Mouse (Mus musculus) left cerebral cortex, adult 9 months (tissue): ENCODE data around the gene Best1.
A peak's percentile ranks its signal among the peaks of the same experiment; 100 is the strongest.

Experiments
- DNase-seq, 2 experiments: peaks; one replicate each; pipeline ENCODE4 v3.0.0; 2022; ENCODE audit warnings: low spot score in 2 of 2

Best1 gene

GRCm38 (mm10) chr19:10001206-10001969 lies at the start of gene Best1, which contains the start of gene Rab3il1:
Gene Best1, minus strand, starts transcription at chr19:10001633.
Gene Rab3il1, plus strand, starts transcription at chr19:10001669.
- no peak for DNase-seq

- DNase-seq, result no peak
These were observed 49.0 kb upstream of the Best1 start for GRCm38 (mm10) chr19:10050438-10050837.

GRCm38 (mm10) chr19:10049533-10049932 lies 48.1 kb upstream of the Best1 start:
- no peak for DNase-seq

DNA sequence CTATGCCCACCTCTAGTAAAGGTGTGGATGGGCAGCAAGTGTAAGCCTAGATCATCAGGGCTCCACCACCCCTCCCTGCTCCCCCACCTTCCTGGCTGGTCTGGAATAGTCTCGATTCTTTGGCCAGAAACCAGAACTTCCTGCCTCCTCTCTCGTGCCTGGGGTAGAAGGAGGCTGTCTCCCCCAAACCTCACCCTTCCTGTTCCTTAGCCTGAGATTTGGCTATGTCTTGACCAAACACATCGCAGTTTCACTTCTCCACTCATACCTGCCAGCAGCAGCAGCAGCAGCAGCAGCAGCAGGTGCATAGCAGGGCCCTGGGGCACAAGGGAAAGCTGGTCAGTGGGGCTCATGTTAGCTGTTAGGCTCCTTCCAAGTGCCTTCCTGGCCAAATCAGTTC lies 45.5 kb upstream of the Best1 start:
- no peak for DNase-seq

- DNase-seq, result no peak
These were observed 44.9 kb upstream of the Best1 start for GRCm38 (mm10) chr19:10046346-10046745.

DNA sequence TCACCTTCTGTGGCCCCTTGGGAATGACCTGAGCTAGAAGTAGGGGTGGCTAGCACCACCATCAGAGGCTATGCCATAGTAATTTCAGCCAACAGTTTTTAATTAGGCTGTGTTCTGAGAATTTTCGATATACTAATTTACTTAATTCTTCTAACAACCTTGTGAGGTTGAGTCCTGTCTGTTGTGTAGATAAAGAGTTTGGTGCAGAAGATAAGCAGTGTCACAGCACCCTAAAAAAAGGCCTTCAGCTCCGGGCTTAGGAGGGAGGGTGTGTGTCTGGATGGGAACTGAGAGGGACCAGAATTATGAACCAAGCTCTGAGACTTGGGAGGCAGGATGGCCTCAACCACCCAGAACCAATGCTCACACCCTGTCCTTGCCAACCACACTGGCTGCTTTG lies 44.3 kb upstream of the Best1 start:
- no peak for DNase-seq

DNA sequence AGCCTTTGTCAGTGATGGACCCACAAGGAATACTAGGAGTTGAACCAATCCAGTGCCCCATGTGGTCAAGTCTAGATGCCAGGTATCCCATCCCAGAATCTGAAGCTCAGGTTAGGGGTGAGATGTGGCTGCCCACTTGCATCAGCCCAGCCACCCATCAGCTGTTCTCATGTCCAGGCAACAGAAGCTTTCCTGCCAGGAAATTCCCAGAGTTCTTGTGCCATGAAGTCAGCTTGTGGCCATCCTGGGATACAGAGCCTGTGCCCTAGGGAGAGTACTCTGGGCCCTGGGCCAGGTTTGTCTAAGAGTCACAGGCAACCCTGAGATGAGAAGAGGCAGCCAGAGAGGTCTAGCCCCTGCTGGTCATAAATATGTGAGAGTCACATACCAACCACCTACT lies 42.2 kb upstream of the Best1 start:
- DNase-seq, result no peak

DNA sequence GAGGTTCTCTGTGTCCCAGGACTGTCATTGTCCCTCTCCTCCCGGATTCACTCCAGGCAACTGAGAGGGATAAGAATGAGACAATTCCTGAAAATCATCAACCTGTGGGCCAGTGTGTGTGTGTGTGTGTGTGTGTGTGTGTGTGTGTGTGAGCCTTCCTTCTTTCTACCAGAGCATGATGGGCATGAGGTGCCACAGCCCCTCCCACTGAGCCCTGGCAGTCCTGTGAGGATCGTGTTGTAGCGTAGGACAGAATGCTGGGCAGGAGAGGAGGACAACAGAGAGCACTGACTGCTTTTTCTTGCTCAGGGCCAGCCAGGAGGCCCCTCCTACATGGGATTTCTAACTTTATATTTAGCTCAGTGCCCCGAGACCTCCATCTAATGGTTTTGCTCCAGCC lies 41.4 kb upstream of the Best1 start:
- DNase-seq, result no peak

- peak in 1 of 2 experiments; percentile 16 for DNase-seq
These were observed 40.8 kb upstream of the Best1 start for GRCm38 (mm10) chr19:10042232-10042631.

DNA sequence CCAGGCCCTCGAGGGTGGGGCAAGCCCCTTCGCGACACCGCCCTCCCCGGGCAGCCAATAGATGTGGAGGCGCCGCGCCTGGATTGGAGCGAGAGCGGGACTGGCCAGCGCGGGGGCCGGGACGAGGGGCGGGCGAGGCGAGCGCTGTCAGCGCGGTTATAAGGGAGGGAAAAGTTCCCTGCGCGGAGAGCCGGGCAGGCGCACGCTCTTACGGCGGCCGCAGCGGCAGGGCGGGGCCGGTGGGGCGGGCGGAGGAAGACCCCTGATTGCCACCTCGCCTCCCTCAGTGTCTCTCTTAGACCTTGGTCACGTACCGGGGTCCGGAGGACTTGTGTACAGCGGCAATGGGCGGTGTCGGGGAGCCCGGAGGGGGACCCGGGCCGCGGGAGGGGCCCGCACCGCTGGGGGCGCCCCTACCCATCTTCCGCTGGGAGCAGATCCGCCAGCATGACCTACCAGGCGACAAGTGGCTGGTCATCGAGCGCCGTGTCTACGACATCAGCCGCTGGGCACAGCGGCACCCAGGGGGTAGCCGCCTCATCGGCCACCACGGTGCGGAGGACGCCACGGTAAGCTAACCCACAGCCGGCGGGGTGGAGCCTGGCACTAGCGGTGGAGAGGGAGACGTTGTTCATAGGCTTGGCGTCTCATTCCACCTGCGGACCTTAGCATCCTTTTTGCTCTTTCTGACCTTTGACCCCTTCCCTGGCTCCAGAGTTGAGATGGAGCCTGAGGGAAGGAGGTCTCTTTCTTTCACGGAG lies 40.1 kb upstream of the Best1 start, which contains the start of gene Fads3:
TSS of gene Fads3 (plus strand) at position 182 of the 761 bp plus-strand sequence.
- peak in 1 of 2 experiments; percentile 78 for DNase-seq

GRCm38 (mm10) chr19:10040866-10041387 lies 39.5 kb upstream of the Best1 start:
- DNase-seq, result no peak

GRCm38 (mm10) chr19:10039615-10040014 lies 38.2 kb upstream of the Best1 start:
- DNase-seq, result no peak

DNA sequence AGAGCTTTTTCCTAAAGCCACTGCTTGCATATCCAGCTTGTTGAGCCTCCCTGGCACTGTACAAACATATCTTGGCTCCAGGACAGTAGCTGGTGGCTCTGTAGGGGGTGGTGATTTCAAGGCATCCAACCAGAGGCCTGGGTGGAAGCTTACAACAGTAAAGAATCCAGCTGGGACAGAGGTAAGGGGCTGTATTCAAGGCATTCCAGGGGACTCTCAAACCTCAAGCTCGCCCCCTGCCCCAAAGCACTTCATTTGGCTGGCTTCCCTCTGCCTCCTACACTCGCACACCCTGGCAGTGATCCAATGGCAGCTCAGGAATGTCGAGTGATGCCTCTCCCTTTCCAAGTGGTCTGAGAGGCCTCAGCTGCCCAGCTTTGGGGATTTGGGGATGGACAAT lies 37.5 kb upstream of the Best1 start:
- no peak for DNase-seq

DNA sequence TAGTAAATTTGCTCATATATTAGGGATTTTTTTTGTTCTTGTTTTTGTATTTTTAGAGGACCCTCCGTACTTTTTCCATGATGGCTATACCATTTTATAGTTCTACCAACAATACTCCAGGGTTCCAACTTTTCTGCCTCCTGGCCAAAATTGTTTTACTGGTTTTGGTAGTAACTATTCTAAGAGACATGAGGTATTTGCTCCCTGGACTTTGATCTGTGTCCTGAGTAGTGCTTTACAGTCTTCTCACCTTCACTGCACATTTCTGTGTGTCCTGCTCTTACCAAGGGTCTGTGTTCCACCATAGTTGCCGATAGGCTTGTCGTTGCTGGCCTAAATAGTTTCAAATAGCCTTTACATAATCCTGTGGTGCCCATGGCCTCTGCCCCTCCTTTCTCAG lies 36.9 kb upstream of the Best1 start:
- DNase-seq, result no peak

DNA sequence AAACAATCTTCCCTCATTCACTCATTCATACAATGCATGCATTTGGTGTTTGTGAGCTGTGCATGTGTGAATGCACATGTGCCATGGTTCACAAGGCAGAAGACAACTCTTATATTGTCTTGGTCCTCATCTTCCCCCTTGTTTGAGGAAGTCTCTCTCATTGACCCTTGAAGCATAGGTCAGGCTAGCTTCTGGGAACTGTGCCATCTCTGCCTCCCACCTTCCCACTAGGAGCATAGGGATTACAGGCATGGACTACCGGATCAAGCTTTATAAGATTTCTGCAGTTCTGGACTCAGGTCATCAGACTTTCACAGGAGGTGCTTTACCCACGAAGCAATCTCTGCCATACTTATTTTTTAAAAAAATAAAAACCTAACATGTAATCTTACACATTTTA lies 36.1 kb upstream of the Best1 start:
- no peak for DNase-seq

DNA sequence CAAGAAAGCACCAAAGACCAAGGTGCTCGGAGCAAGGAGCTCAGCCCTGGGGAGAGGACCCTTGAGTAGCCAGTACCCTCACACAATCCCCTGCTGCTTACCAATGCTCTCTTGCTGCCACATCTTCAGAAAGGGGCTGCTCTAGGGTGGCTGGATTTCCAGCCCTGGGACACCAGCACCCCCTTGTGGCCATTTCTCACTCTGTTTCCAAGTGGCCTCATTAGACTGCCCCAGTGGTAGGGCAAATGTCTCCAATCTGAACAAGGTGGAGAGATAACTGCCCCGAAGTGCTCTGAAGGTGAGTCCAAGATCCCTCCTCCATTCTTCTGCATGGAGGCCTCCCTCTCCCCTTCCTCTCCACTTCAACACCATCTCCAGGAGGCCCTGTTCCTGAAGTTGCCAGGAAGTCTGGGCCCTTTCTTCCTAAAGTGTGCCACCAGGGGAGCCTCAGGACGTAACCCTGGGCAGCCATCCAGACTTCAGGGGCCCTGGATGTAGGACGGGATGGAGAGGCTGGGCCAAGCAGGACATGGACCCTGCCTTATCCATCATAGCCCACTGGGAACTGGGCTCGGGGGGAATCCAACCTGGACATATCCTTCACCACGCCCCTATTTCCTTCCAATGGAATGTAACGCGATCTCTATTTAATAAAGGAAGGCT lies 33.5 kb upstream of the Best1 start:
- DNase-seq, result peak in 1 of 2 experiments; percentile 82

DNA sequence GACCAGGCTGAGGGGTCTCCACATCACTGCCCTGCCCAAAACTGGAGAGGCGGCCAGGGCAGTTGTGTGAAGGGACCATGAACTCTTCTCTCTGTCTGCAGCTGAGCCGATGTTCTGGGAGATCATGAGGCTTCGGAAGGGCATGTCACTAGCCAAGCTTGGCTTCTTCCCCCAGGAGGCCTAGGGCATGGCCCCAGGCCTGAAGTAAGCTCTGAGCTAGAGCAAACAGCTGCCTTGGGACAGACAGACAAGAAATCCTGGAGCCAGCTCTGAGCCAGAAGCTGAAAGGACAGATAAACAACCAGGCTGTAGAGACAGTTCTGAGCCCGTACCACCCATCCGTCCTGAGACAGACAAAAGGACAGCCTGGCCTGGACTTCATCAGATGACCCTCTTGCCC lies 32.9 kb upstream of the Best1 start:
- no peak for DNase-seq

DNA sequence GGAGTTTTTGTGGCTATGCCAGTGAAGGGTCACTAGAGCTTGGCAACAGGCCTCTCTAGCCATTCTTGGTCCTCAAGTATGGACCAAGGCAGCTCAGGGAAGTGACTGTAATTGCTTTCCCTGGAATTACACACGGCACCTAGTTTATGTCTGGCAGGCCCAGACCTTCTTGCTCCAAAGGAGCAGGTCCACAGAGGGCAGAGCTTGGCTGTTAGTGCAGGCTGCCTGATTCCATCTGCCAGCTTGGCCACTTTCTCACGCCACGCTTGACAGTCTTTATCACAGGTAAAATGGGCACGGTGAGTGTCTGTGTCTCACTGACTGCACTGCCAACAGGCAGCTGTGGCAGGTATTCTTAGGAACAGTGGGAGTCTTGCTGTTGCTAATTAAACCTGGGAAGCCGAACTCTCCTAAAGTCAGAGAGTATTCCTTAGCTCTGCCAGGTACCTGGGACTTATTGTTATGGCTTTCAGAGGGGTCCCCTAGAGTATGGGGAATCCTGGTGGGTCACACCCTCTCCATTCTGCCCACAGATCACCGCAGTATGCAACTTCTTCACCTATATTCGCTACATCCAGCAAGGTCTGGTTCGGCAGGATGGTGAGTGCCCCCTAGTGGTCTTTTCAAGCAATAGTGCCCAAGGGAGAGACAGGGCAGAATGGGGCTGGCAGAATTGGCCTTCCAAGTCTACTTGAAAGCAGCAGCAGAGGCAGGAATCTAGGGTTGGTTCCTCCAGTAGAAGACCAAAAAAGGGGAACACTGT lies 32.0 kb upstream of the Best1 start:
- DNase-seq, result peak in 1 of 2 experiments; percentile 78

DNA sequence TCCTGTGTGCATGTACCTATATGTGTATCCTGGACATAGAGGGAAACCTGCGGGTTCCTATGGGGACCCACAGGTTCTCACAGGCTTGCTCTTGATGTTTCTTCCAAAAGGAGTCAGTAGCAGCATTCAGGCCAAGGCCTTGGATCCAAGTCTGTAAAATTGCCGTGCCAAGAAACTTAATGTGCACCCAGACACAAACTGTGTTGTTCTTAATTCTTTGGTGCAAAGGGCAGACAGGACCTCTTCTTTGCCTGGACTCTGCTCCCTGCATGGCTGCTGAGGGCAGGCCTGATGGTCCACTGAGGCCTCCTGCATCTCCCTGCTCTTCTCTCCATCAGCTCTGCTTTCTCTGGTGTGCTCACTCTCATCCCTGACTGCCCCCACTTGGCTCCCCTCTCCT lies 28.3 kb upstream of the Best1 start:
- no peak for DNase-seq

DNA sequence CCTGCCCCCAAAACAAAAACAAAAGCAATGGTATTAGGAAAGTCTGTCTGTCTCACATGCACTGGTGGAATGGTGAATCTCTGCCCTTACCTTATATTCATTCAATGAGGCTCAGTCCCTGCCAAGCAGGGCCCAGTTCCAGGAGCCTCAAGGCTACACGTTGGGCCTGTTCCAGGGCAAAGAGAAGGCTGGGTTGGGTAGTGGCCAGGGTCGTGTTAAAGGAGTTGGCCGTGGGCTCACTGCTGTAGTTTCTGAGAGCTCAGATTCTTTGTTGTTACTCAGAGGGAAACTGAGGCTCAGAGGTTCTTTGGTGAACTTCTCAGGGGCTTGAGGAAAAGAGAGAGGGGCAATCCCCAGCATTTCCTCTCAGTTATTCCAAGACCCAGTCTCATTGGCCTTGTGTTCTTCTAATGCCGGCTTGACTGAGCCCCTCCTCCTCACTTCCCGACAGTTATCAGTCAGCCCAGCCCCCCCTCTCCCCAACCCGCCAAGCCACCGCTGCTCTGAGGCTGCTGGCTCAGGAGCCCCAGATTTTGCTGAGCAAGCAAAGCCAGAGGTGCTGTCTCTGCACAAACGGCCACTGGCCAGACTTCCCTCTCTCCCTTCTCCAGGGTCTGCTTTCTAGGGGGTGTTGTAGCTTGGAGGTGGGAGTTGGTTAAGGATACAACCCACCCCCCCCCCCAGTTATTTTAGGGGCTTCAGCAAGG lies 23.9 kb upstream of the Best1 start:
- no peak for DNase-seq

- DNase-seq, result no peak
These were observed 21.9 kb upstream of the Best1 start for GRCm38 (mm10) chr19:10023304-10023758.
